Mouse (Mus musculus) heart, adult 2 months (tissue): ENCODE measurements at regions not wholly inside any gene's neighbourhood (a gene's known extent, or its start where the extent isn't known, plus 50 kb on each side); places are given as distances from the start of the nearest gene placed in this dataset.

Source experiments
- DNase-seq, 2 experiments: peaks; one replicate each; pipeline ENCODE4 v3.0.0; 2021
- H3K27ac ChIP-seq: fragments of 200-600 bp; 2 replicates; pipeline ENCODE4 v1.8.1; 2022
- H3K27me3 ChIP-seq: fragments of 200-500 bp; 2 replicates; pipeline ENCODE4 v1.6.1; 2012; ENCODE audit warnings: mild to moderate bottlenecking, low read length, inconsistent platforms, mixed read lengths; ENCODE audit not compliant: control insufficient read depth, insufficient read depth
- H3K36me3 ChIP-seq: fragments of 200-500 bp; 2 replicates; pipeline ENCODE4 v1.6.1; 2012; ENCODE audit warnings: low read length, inconsistent platforms; ENCODE audit not compliant: control insufficient read depth, insufficient read depth
- H3K4me1 ChIP-seq: fragments of 200-500 bp; 2 replicates; pipeline ENCODE4 v1.6.1; 2011; ENCODE audit warnings: low read length; ENCODE audit not compliant: control insufficient read depth, insufficient read depth
- H3K4me3 ChIP-seq: fragments of 200-600 bp; 2 replicates; pipeline ENCODE4 v1.8.1; 2022
- H3K79me2 ChIP-seq: fragments of 200-500 bp; replicated peaks from 2 replicates; pipeline ENCODE4 v1.6.1; 2012; ENCODE audit warnings: mild to moderate bottlenecking, inconsistent platforms, low read length, moderate library complexity, mixed read lengths; ENCODE audit not compliant: control insufficient read depth, insufficient read depth
- H3K9ac ChIP-seq: fragments of 200-500 bp; 2 replicates; pipeline ENCODE4 v1.6.1; 2012; ENCODE audit warnings: low read depth, mild to moderate bottlenecking, control low read depth, inconsistent platforms, low read length, mixed read lengths
- CTCF ChIP-seq: fragments of 200-600 bp; IDR thresholded peaks from 2 replicates; pipeline ENCODE4 v1.8.1; 2022; ENCODE audit warnings: antibody characterized with exemption, mild to moderate bottlenecking, moderate library complexity
- EP300 ChIP-seq: fragments of 200-500 bp; IDR thresholded peaks from 2 replicates; pipeline ENCODE4 v1.6.1; 2011; ENCODE audit warnings: low read depth, low read length, control low read depth; ENCODE audit not compliant: insufficient read depth
- POLR2A ChIP-seq: fragments of 200-500 bp; IDR thresholded peaks from 2 replicates; pipeline ENCODE4 v1.6.1; 2011; ENCODE audit warnings: mild to moderate bottlenecking, low read depth, low read length, control low read depth; ENCODE audit not compliant: insufficient read depth
- WGBS: fragments of 180-500 bp; shearing (Covaris S2); methylation state at CpG from one replicate; pipeline ENCODE4 v1.1.7; 2018; 5-methylcytosine and 5-hydroxymethylcytosine counted together
- intact Hi-C: fragments of 180-260 bp; cut with DNase I; formaldehyde crosslinking; loops from one replicate; pipeline ENCODE4 v1.15.1; 2025

DNA sequence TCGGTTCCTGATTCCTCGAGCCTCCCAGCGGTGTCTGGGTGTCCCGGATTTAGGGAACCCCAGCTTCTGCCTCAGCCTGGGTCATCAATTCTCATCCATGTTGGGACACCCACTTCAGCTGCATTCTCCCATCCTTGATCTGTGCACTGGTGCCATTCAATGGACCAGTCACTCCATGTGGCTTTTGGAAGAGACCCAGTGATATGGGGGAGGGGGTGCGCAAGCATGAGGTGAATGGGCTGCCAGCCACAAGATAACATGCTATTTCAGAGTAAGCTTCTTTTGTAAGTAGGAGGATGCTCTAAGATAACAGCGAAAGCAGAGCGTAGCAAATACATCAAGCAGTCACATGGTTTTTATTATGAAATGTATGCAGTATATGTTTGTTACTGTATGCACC lies 963.1 kb downstream of the 4930447A16Rik start:
- H3K4me1 ChIP-seq = peaks cover 14% of the 10 kb centered on the region
- TF ChIP-seq EP300 = no peak
- no peak for TF ChIP-seq CTCF
- TF ChIP-seq POLR2A = no peak
- H3K27ac ChIP-seq = no peak overlapping the region
- no peaks in the 10 kb centered on the region for H3K79me2 ChIP-seq
- no peak for DNase-seq
- no peaks in the 10 kb centered on the region for H3K27me3 ChIP-seq
- H3K9ac ChIP-seq = no peak overlapping the region
- H3K4me3 ChIP-seq = no peak overlapping the region
- 63% methylated on average over 7 of the region's 7 CpGs for WGBS
- no peaks in the 10 kb centered on the region for H3K36me3 ChIP-seq
- intact Hi-C loops = no loop called here

DNA sequence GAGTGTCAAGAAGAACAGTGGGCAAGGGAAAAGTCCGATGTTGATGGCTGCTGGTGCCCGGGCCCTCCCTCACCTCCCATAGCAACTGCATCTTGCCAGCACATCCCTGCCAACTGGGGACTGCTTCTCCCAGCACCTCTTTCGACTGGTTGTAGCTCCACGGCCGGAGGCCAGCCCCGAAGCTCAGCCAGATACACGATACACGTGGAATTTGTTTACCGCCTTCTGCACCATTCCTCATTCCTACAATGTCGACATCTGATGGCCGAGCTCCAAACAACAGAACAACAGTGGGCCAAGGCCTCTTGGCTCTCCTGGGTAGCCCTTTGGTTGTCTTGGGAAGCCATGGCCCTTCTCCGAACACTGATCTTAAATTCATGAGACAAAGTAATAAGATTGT lies 965.1 kb downstream of the 4930447A16Rik start:
- no peaks in the 10 kb centered on the region for H3K27me3 ChIP-seq
- peak; percentile 40 to 46 for DNase-seq
- H3K36me3 ChIP-seq = no peaks in the 10 kb centered on the region
- no peak overlapping the region for H3K4me3 ChIP-seq
- TF ChIP-seq POLR2A (no peak), EP300 (no peak), CTCF (no peak)
- 69% methylated on average over 12 of the region's 12 CpGs for WGBS
- H3K4me1 ChIP-seq = peaks cover 6% of the 10 kb centered on the region
- H3K79me2 ChIP-seq = no peaks in the 10 kb centered on the region
- no peak overlapping the region for H3K9ac ChIP-seq
- H3K27ac ChIP-seq = no peak overlapping the region; the same call in 1 of the 2 replicates
- intact Hi-C loops = no loop called here

DNA sequence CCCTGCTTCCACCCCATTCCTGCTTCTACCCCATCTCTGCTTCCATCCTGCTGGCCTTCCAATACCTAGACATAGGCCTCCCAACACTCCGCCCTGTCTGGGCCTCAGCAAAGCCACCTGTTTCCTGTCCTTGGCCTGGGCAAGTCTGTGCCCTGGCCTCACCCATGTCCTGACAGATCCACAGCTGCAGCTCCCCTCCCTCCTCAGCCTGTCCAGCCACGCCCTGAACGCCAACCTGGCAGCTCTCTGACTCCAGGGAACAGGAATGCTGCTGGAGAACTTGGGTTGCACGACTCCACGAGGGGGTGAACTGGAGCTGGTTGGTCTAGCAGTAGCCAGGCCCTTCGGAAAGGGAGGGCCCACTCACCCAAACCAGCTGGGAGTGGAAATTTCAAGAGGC lies 966.1 kb downstream of the 4930447A16Rik start:
- Histone ChIP-seq H3K4me3 (no peak overlapping the region), H3K27ac (peak overlapping the region; percentile 23), H3K79me2 (no peaks in the 10 kb centered on the region), H3K36me3 (no peaks in the 10 kb centered on the region), H3K9ac (no peak overlapping the region), H3K27me3 (no peaks in the 10 kb centered on the region), H3K4me1 (peaks cover 2% of the 10 kb centered on the region)
- peak; percentile 57 to 59 for DNase-seq
- no peak for TF ChIP-seq POLR2A
- TF ChIP-seq EP300 = no peak
- peak; percentile 47 for TF ChIP-seq CTCF
- 27% methylated on average over 6 of the region's 6 CpGs for WGBS
- intact Hi-C loops = no loop called here

DNA sequence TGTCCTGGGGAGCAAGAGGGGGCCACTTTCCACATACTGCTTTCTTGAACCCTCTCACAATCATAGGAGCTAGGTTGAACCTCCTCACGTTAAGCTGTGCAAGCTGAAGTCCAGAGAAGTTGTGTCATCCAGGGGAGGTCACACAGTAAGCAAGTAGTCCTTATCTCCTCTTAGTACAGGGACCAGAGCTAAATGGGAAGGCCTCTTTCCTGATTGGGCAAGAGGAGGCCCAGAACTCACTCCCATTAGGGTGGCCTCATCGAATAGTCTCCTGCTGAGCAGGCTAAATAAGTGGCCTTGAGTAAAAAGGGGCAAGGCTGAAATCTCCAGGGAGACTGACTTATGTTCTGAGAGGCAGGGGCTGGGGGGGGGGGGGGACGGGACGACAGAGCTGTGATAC lies 966.5 kb downstream of the 4930447A16Rik start:
- Histone ChIP-seq H3K4me1 (peaks cover 2% of the 10 kb centered on the region), H3K9ac (no peak overlapping the region), H3K36me3 (no peaks in the 10 kb centered on the region), H3K79me2 (no peaks in the 10 kb centered on the region), H3K4me3 (no peak overlapping the region), H3K27me3 (no peaks in the 10 kb centered on the region), H3K27ac (peak overlapping the region; percentile 23)
- intact Hi-C loops = no loop called here
- WGBS = 54% methylated on average over 3 of the region's 4 CpGs
- TF ChIP-seq CTCF = no peak
- no peak for TF ChIP-seq POLR2A
- DNase-seq = no peak

DNA sequence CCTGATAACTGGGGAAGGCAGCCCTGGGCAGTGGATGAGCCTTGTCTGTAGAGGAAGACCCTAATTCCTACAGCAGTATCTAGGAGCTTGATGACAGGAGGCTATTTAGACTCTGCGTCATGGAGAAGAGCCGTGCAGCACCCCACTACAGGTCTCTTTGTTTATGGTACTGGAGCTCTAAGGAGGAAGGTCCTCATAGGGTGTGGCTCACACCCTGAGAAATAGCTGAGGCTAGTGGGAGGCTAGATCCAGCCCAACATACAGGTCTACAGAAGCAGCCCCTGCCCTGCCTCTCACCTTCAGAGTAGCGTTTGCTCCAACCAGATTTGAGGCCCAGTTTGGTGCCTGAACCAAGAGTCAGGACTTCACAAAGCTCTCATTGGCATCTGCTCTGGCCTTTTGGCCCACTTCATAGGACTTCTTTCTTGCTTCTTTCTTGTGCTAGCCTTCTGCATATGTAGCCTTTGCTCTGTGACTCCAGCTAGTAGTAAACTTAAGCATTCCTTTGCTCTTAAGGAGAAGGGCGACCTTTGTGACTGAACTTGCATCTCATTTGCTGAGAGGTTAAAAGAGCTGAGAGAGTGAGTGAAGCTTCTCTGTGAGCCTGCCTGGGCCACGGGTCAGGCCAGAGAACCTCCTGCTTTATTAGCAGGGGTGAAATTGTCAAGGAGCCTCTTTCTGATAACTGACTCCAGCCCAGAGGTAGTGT lies 967.2 kb downstream of the 4930447A16Rik start:
- no peak for DNase-seq
- Histone ChIP-seq H3K27ac (no peak overlapping the region), H3K36me3 (no peaks in the 10 kb centered on the region), H3K4me3 (no peak overlapping the region), H3K79me2 (no peaks in the 10 kb centered on the region), H3K4me1 (peaks cover 2% of the 10 kb centered on the region), H3K27me3 (no peaks in the 10 kb centered on the region), H3K9ac (no peak overlapping the region)
- TF ChIP-seq CTCF (no peak), POLR2A (no peak), EP300 (no peak)
- intact Hi-C loops = no loop called here
- WGBS = 86% methylated on average over 5 of the region's 5 CpGs

DNA sequence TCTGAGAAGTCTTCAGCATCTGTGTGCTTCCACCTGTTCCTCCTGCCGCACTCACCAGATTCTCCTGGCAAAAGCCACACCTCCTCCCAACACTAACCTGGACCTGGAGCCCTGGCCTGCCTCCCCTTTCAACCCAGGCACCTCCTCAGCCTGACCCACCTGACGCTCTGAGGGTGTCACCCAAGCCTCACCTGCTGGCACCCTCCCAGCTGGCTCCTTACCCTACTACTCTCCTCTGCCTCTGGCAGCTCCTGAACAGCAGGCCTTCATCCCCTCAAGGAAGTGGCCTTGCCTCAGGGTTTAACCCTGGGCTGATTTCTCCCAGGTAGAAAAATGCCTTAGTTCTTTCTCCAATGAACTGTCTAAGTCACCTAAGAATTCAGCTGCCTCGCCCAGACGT lies 973.5 kb downstream of the 4930447A16Rik start:
- 80% methylated on average over 4 of the region's 4 CpGs for WGBS
- H3K36me3 ChIP-seq = no peaks in the 10 kb centered on the region
- H3K27ac ChIP-seq = no peak overlapping the region
- no peak overlapping the region for H3K4me3 ChIP-seq
- peaks cover 3% of the 10 kb centered on the region for H3K4me1 ChIP-seq
- no peaks in the 10 kb centered on the region for H3K79me2 ChIP-seq
- TF ChIP-seq CTCF (no peak), POLR2A (no peak), EP300 (no peak)
- no peak for DNase-seq
- no peaks in the 10 kb centered on the region for H3K27me3 ChIP-seq
- no peak overlapping the region for H3K9ac ChIP-seq
- intact Hi-C loops = no loop called here
